Mouse (Mus musculus) CD4-positive, CD25-positive, alpha-beta regulatory T cell, adult 2 months (primary cell): ENCODE measurements around the gene Aldh3a1.
"Not testable (repeated sequence)": the region's sequence is repeated elsewhere in the genome, so short reads cannot be mapped to it uniquely, and the experiment has no call there.

Experiments used
- DNase-seq: peaks from one replicate; pipeline ENCODE4 v3.0.0-alpha.2; 2012; ENCODE audit warnings: low read depth, low spot score

The Aldh3a1 gene

DNA sequence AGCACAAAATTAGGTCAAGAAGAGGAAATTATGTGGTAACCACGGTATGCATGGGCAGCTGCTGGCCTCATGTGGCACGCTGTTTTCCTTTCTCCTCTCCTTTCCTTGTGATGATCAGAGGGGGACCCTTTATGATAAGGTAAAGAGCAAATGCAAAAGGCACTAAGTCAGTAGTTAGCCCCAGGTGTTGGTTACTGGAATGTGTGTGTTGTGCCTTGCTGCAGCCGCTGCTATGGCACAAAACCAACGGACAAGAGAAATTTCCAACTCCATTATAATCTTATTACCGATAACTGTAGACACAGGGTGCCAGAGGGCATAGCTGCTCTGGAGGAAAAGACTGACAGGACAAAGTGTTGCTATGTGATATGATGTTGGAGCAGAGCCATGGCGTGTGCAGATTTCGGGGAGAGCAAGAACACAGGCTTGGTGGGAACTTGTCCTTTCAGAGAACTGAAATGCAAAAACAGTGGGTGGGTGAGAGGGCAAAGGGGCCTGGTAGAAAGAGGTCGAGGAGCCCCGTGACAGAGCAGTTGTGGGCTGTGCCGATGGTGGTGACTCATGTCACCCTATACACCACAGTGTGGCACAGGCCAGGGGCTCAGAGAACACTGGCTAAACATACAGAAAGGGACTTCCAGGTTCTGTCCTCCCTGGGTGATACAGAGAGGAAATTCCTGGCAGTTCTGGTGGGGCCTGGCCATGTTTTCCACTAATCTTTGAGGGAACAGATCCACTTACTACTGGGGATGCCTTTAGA is at the start of gene Aldh3a1:
Gene Aldh3a1 (plus strand): TSS at position 51 of the 760 bp plus-strand sequence.
- DNase-seq: no peak

DNA sequence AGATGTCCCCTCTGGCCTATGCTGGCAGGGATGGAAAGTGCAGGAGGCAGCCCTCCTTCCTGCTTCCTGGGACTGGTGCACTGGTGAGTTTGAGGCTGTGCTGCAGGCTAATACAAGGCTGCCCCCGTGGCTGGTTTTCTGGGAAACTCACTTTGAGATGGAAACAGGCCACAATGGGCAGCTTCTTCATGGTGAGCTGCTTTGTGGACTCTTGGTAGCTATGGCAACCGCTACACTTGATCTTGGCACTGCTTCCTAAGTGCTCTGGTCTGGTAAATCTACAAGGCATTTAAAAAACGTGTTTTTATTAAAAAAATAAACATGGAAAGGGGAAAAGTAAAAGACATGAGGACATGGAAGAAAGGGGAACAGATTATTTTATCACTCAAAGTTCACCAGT is 49.2 kb upstream of the Aldh3a1 start:
- DNase-seq: no peak

DNA sequence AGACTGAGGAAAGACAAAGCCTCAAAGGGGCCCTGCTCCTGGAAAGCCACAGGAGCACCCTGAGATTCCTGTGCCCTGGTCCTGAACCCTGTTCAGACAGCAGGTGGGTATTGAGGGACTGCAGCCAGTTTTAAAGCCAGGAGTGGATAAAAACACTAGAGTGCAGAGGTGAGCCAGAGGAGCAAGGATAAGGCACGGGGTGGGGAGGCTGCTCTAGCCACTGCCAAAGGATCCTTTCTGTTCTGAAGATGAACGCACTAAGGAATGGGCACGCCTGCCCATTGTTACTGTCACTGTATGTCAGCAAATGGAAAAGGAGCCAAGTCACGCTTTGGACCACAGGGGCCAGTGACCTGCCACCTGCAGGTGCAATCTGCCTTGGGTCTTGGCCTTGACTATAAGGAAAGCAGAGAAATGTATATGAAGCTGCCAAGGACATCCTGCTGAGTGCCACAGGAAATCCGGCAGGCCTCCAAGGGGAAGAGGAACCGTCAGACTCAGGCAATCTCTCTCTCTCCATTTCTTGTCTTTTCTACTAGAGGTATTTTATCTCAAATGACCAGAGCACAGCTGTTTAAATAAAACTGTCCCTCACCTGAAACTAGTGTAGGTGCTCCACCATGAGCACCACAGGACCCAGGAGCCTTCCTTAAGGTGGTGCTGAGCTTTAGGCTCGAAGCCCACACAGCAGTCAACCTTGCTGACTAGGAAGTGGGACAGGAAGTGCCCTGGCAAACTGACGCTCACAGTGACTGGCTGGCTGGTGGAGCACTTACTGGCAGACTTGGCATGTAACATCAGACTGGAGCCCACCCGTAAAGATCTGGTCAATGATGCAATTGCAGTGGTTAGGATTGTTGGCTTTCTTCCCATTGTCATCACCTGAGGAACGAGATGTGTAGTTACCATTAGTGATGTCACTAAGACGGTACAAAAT is 47.3 kb upstream of the Aldh3a1 start:
- peak; percentile 41 for DNase-seq

DNA sequence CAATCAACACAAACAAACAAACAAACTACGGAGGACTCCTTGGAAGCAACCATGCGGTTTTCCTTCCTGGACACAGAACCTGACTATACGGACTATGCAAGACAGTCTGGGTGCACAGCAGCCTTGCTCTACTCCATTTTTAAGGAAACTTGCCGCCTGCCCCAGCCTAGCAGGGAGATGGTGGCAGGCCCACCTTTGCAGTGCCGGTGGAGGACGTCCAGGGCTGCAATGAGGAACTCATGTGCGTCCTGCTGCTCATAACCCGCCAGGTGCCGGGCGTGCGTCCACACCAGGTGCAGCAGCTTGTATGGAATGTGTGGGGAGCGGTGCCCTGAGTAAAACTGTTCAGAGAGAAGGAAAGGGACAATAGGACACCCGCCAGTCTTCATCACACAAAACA is 46.2 kb upstream of the Aldh3a1 start:
- no peak for DNase-seq

DNA sequence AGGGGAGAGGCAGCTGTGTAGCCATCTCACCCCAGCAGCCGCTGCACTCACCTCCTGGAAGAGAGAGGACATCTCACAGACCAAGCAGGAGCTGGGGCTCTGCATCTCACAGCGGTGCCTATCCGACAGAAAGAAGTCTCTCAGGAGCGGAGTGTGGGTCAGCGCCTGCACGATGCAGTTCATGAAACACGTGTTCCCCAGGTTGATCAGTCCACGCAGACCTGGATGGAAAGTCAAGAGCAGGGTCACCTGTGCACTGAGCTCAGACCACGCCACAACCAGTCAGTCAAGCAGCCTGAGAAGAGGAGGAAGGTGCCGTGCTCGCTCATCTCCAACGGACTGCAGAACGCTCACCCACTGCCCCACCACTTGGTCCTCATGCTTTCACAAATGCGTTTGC is 44.6 kb upstream of the Aldh3a1 start:
- no peak for DNase-seq

DNA sequence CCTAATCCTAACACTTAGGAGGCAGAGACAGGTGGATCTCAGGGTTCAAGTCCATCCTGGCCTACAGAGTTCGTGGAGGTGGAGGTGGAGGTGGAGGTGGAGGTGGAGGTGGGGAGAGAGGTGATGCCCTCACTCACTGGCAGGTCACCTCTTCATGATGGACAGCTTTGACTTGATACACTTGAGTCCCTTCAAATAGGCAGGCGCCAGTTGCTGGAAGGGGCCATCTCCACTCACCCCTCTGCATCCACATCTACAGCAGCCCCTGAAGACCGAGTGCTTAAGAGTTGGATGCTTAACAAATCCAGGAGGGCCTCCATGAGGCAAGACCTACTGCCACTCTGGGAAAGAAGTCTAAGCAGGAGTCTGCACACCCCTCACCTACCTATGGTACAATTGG is 44.0 kb upstream of the Aldh3a1 start:
- no peak for DNase-seq

DNA sequence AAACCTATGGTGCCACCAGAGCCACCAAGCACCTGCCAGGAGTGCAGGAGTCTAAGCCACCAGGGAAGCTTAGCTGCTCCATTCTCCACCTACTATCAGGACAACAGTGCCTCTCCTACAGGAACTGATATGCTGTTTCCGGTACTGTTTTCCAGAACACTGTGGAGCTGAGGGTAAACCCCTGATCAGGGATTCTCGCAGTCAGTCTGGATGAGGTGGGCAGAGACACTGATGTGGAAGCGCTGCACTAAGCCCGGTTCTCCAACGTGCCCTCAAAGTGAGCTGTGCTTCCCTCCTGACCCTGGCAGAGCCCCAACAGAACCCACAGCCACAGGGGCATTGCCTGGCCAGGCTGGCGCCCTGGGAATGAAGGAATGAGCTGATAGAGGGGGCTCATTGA is 43.0 kb upstream of the Aldh3a1 start:
- DNase-seq: no peak

DNA sequence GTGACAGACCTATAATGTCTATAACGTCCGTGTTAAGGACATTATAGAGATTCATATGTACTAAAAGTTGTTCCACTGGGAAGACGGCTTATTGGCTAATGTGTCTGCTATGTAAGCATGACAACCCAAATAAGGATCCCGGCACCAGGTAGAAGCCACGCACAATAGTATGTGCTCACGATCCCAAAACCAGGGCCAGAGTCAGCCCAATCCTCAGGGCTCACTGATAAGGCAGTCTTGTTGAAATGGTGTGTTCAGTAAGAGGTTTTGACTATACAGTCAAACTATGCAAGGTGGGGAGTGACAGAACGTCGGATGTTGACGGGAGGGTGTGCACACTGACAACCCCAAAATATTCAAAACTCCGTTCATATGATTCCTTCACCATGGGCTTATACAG is 42.5 kb upstream of the Aldh3a1 start:
- no peak for DNase-seq

DNA sequence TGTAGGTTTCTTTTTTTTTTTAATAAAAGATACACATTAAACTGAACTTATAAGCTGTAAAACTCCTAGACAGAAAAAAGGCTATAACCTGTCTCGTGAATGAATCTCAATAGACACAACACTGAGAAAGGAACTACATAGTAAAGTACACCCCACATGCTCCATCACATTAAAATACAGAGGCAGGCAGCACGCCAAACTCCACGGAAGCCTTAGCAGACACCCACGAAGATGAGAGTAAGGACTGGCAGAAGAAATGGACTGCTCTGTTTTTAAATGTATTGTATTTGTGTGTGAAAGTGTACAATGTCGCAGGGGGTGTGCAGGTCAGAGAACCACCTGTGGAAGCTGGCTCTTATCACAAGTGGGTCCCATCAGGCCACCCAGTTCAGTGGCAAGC is 37.2 kb upstream of the Aldh3a1 start:
- DNase-seq: no peak

DNA sequence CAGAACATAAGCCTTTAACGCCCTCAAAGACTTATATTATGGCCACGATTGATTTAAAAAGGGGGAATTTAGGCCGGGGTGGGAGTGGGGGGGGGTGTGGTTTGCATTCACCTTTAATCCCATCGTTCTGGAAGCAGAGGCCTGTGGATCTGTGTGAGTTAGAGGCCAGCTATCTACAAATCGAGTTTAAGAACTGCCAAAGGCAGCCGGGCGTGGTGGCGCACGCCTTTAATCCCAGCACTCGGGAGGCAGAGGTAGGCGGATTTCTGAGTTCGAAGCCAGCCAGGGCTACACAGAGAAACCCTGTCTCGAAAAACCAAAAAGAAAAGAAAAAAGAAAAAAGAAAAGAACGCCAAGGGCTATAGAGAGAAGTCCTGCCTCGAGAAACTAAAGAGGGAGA is 33.9 kb upstream of the Aldh3a1 start:
- DNase-seq: not testable (repeated sequence)

DNA sequence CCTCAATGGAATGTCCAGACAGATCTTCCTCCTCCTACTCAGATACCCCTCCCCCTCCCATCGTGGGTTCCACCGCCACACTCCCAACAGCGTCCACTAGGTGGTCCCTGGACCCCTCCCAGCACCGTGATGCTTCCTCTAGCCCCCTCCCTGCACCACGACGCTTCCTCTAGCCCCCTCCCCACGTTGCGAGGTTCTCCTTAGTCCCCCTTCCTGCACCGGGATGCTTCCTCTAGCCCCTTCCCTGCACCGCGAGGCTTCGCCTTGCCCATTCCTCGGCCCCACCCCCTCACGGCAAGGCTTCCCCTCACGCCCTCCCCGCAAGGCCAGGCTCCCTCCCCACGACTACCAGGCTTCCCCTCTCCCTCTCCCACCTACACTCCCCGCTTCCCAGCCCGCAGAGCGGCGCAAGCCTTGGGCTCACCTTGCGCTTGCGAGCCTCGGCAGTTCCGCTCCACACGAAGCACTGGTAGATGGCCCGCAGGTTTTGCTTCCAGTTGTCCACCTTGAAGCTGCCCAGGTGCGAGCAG is 33.0 kb upstream of the Aldh3a1 start:
- peak; percentile 70 for DNase-seq

DNA sequence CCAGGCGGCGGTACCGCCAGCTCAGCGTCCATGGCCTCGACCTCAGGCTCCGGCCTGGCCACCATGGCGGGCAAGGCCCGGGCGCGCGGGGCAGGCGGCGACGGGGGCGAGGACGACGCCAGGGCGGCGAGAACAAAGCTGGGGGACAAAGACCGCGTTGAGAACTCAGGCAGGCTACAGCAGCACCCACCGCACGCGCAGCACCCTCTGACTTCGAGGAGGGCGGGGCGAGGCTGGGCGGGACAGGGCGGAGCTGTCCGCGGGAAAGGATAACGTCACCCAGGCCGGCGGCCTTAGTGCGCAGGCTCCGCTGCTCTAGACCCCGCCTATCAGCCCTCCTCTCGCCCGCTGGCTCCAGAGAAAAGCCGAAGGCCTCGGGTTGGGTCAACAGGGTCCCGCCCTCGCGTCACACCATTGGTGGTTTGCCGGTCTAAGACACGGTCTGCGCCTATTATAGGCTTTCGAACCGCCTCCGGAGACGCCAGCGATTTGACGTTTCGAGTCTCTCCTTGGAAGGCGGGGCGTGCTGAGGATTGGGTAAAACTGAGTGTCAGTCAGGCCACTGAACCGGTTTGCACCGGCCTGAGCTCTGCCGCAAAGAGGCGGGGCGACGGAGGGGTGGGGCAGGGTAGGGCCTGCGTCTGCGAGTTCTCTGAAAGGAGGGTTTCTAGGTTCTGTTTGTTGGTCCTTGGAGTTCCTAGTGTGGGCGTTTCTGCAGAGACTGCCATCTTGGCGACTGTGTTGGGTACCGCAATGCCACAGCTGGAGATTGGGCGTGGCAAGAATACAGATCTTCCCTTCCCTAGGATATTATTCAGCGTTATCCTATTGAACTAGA is 32.3 kb upstream of the Aldh3a1 start, which contains the start of gene Usp22:
Gene Usp22 (minus strand): TSS at position 235 of the 838 bp plus-strand sequence.
- DNase-seq: peak; percentile 100

DNA sequence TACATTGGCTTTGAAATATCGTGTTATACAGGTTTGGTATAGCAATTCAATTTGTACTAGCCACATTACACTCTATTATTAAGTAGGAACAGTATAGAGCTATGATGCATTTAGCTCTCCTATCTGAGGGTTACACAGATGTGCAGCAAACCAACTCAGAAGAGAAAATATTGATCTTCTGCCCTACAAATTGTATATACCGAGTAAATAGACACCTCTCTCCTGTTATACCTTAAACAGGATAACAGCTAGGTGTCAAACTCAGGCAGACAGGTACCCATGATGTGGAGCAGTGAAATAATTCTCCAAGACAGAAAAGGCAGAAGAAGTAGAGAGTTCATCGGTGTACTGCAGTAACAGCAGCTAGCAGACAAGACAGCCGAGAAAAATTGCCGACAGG is 31.6 kb upstream of the Aldh3a1 start:
- no peak for DNase-seq

DNA sequence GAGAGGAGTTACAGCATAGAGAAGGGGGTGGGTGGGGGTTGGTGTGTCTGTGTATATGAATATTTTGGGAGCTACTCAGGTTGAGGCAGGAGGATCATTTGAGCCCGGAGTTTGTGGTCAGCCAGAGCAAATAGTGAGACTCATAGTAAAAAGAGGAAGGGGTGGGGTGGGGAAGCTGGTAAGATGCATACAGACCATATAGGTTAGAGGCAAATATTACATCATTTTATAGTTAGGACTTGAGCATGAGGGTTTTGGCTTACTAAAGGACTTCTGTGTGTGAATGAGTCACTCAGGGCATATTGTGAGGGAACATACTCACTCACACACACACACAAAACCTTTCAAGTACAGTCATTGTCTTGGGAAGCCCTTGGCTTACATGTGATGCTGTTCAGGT is 31.0 kb upstream of the Aldh3a1 start:
- no peak for DNase-seq

DNA sequence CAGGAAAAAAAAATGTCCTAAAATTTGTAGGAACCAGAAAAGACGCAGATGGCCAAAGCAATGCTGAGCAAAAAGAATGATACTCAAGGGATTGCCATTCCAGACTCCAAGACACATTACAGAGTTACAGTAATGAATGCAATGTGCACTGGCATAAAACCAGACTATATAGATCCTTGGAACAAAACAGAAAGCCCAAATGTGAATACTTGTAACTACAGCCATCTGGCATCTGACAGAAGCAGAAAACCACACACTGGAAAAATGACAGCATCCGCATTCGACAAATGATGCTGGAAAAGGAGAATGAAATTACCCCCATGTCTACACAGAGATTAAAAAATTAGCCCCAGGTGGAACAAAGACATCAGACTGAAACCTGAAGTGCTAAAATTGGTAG is 27.0 kb upstream of the Aldh3a1 start:
- no peak for DNase-seq

DNA sequence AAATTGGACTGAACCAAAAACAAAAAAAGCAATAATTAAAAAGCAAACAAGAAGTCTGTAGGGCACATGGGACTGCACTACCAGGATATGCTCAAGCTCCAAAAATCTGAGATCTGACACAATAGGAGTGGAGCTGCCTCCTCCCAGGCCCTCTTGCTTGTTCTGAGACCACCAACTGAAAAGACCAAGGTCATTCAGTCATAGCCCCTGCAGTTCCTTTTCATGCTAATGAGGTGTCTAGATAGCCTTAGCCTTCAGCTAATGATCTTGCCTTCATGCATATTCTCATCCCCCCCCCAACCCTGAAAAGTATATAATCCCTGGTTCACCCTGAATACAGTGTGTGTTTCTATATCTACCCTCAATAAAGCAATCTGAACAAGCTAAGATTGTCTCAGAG is 25.7 kb upstream of the Aldh3a1 start:
- no peak for DNase-seq

DNA sequence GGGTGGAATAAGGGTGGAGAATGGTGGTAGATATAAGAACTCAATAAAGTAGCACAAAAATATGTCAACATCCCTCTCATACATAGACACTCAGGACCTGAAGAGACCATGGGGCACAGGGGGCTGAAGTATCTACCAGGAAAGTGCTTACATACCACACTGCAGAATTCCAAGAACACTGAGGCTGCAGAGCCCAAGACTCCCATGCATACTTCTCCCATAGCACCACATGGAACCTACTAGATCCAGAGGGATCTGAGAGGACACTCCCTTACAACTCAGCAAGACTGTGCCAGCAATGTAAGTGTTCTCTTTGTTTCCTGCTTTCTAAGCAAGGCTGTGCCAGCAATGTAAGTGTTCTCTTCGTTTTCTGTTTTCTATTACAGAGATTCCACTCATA is 23.5 kb upstream of the Aldh3a1 start:
- no peak for DNase-seq

DNA sequence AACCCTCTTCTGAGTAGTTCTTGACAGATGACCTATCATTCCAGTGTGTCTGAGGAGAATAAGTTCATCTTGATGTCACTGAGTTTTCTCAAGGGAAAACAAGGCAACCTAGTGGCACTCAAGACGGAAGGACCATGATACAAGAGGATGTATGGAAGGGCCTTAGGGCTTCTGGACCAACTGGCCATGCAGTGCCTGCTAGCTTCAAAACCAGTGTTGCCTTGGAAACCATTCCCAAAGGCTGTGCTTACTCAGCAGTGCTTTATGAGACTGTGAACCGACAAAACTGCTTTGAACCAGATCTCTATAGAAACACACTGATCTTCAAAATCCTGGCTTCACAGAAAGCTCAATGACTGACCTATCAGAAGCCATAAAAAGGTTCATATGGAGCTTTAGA is 16.6 kb upstream of the Aldh3a1 start:
- DNase-seq: no peak

DNA sequence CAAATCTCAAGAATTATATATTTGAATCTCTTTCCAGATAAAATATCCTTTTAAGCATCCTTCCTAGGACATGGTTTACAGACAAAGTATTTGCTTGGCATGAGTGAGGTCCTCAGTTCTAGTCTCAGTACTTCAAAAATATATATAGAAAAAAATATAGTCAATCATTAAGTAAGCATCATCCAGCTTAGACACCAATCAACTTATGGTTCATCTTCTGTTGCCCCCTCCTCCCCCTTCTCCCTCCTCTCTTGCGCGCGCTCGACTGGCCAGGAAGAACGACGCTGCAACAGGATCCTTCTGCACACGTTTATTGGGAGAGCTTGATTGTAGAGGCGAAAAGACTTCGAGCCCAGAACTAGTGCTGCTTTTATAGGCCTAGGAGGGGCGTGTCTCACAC is 15.2 kb upstream of the Aldh3a1 start:
- DNase-seq: not testable (repeated sequence)

DNA sequence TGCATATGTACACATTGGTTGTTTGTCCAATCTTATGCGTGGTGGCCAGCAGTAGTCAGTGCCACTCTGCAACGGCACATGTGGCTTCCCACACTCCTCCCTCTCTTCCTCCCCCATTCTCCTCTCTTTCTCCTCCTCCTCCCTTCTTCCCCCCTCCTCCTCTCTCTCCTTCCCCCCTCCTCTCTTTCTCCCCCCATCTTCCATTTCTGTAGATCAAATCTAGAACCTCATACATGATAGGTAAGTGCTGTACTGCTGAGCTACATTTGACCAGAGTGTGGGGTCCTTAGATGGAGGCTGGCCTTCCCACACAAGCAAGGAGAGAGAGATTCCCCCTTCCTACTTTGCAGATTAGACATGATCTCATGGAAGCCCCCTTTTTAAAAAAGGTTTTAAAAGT is 14.6 kb upstream of the Aldh3a1 start:
- no peak for DNase-seq

DNA sequence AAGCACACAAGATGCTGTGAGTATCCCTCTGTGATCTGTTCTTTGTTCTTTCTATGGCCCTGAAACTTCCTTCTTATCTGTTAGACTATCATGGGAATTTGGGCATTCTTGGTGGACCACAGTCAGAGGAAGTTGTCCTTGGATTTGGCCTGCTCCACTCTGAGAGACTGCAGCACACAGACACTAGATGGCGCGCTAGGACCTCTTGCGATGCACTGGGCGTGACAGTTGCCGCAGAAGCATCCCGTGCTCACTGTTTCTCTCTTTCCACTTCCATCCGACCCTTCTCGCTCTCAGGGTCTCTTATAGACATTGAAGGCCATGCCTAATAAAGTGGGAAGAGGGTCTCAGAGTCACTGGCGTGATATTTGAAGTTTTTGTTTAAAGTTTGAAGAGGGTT is 13.9 kb upstream of the Aldh3a1 start:
- peak; percentile 88 for DNase-seq
